Mouse (Mus musculus) heart, postnatal 14 days (tissue): ENCODE data around the gene Celsr1. TPM values are rescaled to one million over a fixed set of nuclear protein-coding genes. Genes with fewer than 3 reads are reported as not detected.

Experiments used
- DNase-seq, 2 experiments: peaks; one replicate each; pipeline ENCODE4 v3.0.0; 2021 to 2022
- intact Hi-C: fragments of 180-260 bp; cut with DNase I; formaldehyde crosslinking; loops from one replicate; pipeline ENCODE4 v1.15.1; 2025
- long read RNA-seq, 2 experiments: library from polyadenylated mRNA; stranded (forward); transcript quantifications; one replicate each; pipeline ENCODE4 v2.0.0; 2021
- total RNA-seq, 2 experiments: library from RNA; stranded (reverse); gene quantifications; 2 replicates each; pipeline ENCODE4 v1.2.3; 2021

Gene Celsr1
- total RNA-seq = 10 to 100 TPM in 1 of 2 experiments, 1 to 10 TPM in 1; 10.0 to 11.5 TPM
- long read RNA-seq, experiment 1, partial matches to known transcripts = 1 of 3 reads
- long read RNA-seq, experiment 1, other reads (novel, unspliced or antisense) = 2 of 3 reads
- long read RNA-seq, experiment 2, partial matches to known transcripts = 2 of 12 reads
- long read RNA-seq, experiment 2, other reads (novel, unspliced or antisense) = 10 of 12 reads

- DNase-seq = peak; percentile 31 to 34
- intact Hi-C loops = no loop called here
Observed at GRCm38 (mm10) chr15:86033191-86033841, at the start of gene Celsr1. Gene Celsr1, minus strand, starts transcription at chr15:86033777.

GRCm38 (mm10) chr15:86083261-86083741 is 49.7 kb upstream of the Celsr1 start:
- intact Hi-C loops = no loop called here
- no peak for DNase-seq

- DNase-seq = peak in 1 of 2 experiments; percentile 49
- intact Hi-C loops = no loop called here
Observed at GRCm38 (mm10) chr15:86082551-86082961, 49.0 kb upstream of the Celsr1 start.

- intact Hi-C loops = no loop called here
Observed at GRCm38 (mm10) chr15:86081654-86082053, 48.1 kb upstream of the Celsr1 start.

GRCm38 (mm10) chr15:86080408-86080807 is 46.8 kb upstream of the Celsr1 start:
- intact Hi-C loops = no loop called here

More at GRCm38 (mm10) chr15:86081654-86082053, 48.1 kb upstream of the Celsr1 start:
- DNase-seq = no peak

GRCm38 (mm10) chr15:86079876-86080275 is 46.3 kb upstream of the Celsr1 start:
- intact Hi-C loops = loop anchor here (2.0 kb wide), 1 partner anchor 19 kb away; no protein-coding TSS in a partner anchor
- no peak for DNase-seq

More at GRCm38 (mm10) chr15:86080408-86080807, 46.8 kb upstream of the Celsr1 start:
- no peak for DNase-seq

- no peak for DNase-seq
- intact Hi-C loops = loop anchor here (2.0 kb wide), 1 partner anchor 19 kb away; no protein-coding TSS in a partner anchor
Observed at GRCm38 (mm10) chr15:86079467-86079866, 45.9 kb upstream of the Celsr1 start.

- DNase-seq = no peak
- intact Hi-C loops = loop anchor here (2.0 kb wide), 1 partner anchor 18 kb away; no protein-coding TSS in a partner anchor
Observed at GRCm38 (mm10) chr15:86078481-86079216, 45.1 kb upstream of the Celsr1 start.

- intact Hi-C loops = loop anchor here (2.0 kb wide), 1 partner anchor 17 kb away; no protein-coding TSS in a partner anchor
- DNase-seq = no peak
Observed at GRCm38 (mm10) chr15:86077934-86078333, 44.4 kb upstream of the Celsr1 start.

- no peak for DNase-seq
- intact Hi-C loops = no loop called here
Observed at GRCm38 (mm10) chr15:86076378-86076777, 42.8 kb upstream of the Celsr1 start.

GRCm38 (mm10) chr15:86076048-86076315 is 42.4 kb upstream of the Celsr1 start:
- intact Hi-C loops = no loop called here
- DNase-seq = no peak

GRCm38 (mm10) chr15:86075305-86076047 is 41.9 kb upstream of the Celsr1 start:
- intact Hi-C loops = no loop called here
- no peak for DNase-seq

- intact Hi-C loops = no loop called here
Observed at GRCm38 (mm10) chr15:86074171-86074937, 40.8 kb upstream of the Celsr1 start.

GRCm38 (mm10) chr15:86071166-86071565 is 37.6 kb upstream of the Celsr1 start:
- intact Hi-C loops = no loop called here

More at GRCm38 (mm10) chr15:86074171-86074937, 40.8 kb upstream of the Celsr1 start:
- DNase-seq = no peak

GRCm38 (mm10) chr15:86070368-86070767 is 36.8 kb upstream of the Celsr1 start:
- no peak for DNase-seq
- intact Hi-C loops = no loop called here

More at GRCm38 (mm10) chr15:86071166-86071565, 37.6 kb upstream of the Celsr1 start:
- no peak for DNase-seq

- no peak for DNase-seq
- intact Hi-C loops = no loop called here
Observed at GRCm38 (mm10) chr15:86069011-86069791, 35.6 kb upstream of the Celsr1 start.

GRCm38 (mm10) chr15:86067941-86068495 is 34.4 kb upstream of the Celsr1 start:
- DNase-seq = no peak
- intact Hi-C loops = no loop called here

GRCm38 (mm10) chr15:86067581-86067910 is 34.0 kb upstream of the Celsr1 start:
- DNase-seq = no peak
- intact Hi-C loops = no loop called here
